In the genomic region with DNA sequence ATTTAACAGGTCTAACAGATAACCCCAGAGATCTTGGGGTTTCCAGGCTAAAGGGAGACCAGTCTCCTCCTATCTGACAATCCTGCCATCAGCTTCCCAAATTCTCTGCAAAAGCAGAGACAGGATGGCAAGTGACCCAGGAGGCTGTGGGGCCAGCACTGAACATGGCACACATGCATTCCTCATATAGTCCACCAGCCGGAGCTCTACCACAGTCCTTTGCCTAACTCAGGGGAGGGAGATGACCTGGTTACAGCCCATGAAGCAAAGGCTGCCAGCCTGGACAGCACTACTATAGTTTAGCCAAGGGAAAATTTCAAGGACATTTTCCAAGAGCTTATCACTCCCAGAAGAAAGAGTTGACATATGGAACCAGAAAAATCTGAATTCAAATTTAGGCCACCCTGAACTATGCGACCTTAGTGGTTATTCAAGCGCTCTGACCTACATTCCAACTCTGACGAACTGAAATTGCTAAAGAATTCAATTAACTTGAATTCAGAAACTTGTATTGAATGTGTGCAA, we compare ENCODE assay signal across 26 mouse cellular contexts. TPM values are rescaled to one million over a fixed set of nuclear protein-coding genes. Genes with fewer than 3 reads are reported as not detected.
A peak's percentile ranks its signal among the peaks of the same experiment; 100 is the strongest.
DNase-seq lines count a peak whose midpoint lies in the region; ATAC-seq and TF ChIP-seq lines count a peak whose summit lies in the region.
"Had no signal": no experiment of that assay in that cellular context is flagged by ENCODE, and none has a peak within 500 bp of the region (broad histone marks: within the 10 kb centered on the region; RNA-seq: fewer than 3 reads in every experiment).

No protein-coding gene starts in this region.

- no peak overlapping the region for H3K9ac ChIP-seq in liver, adult 2 months (ENCODE audit: low read depth, low read length)
- H3K9ac ChIP-seq: forebrain, postnatal 0 days; heart, embryonic 13.5 days; hindbrain, embryonic 13.5 days had no signal

- no peaks in the 10 kb centered on the region for H3K79me2 ChIP-seq in liver, adult 2 months (ENCODE audit: control insufficient read depth, insufficient read depth, low read length)

- 0 out of 2 replicates have a peak, but pooled peaks have one; percentile 9 for TF ChIP-seq CTCF in cerebellum, adult 2 months (IDR thresholded peaks at IDR 0.05; ENCODE audit: borderline replicate concordance, insufficient read depth, low read depth, low read length)
- peak; percentile 1; the same call in 1 of the 2 replicates for TF ChIP-seq CTCF in liver, adult 2 months (IDR thresholded peaks at IDR 0.05; ENCODE audit: low read depth, low read length)
- peak; percentile 19; the same call in 1 of the 2 replicates for TF ChIP-seq CTCF in bone marrow, adult 2 months (IDR thresholded peaks at IDR 0.05; ENCODE audit: control insufficient read depth, insufficient read depth, low read length)
- peak; percentile 27; the same call in 1 of the 2 replicates for TF ChIP-seq CTCF in small intestine, adult 2 months (IDR thresholded peaks at IDR 0.05; ENCODE audit: extremely low read depth, insufficient read length, insufficient replicate concordance, low read depth, low read length)

- H3K27ac ChIP-seq in cerebellum, adult 2 months (ENCODE audit: insufficient read depth, low read length), result no peak overlapping the region
- no peak overlapping the region for H3K27ac ChIP-seq in liver, adult 2 months (replicated peaks; ENCODE audit: insufficient read depth, low read depth, low read length)
- H3K27ac ChIP-seq in bone marrow, adult 2 months (ENCODE audit: control insufficient read depth, insufficient read depth, low read depth, low read length, poor library complexity), result no peak overlapping the region
- no peak overlapping the region for H3K27ac ChIP-seq in small intestine, adult 2 months (ENCODE audit: insufficient read depth, low read depth, low read length)
- H3K27ac ChIP-seq: heart, embryonic 13.5 days; hindbrain, embryonic 13.5 days had no signal

- DNase-seq in cerebellum, adult 2 months, result peak in 1 of 2 experiments; percentile 26
- no peak for DNase-seq in cerebellum, postnatal 4 days (ENCODE audit: low spot score in 2 of 2)
- DNase-seq in liver, adult 2 months (ENCODE audit: extremely low read depth, low read depth, low spot score), result no peak
- DNase-seq in liver, result no peak
- DNase-seq: adrenal gland, postnatal 36 days; embryo, embryonic 11 days; forebrain, postnatal 0 days; gastrocnemius, postnatal 36 days; kidney, adult 8-10 months; kidney, postnatal 4 days; lung, postnatal 14 days; thymus, adult 18-20 months; thymus, postnatal 4 days had no signal

- no peaks in the 10 kb centered on the region for H3K36me3 ChIP-seq in liver, adult 2 months (ENCODE audit: control insufficient read depth, insufficient read depth, low read length)
- H3K36me3 ChIP-seq in small intestine, adult 2 months (ENCODE audit: control insufficient read depth, insufficient read depth, low read length), result no peaks in the 10 kb centered on the region
- H3K36me3 ChIP-seq: heart, embryonic 13.5 days; hindbrain, embryonic 13.5 days had no signal

- TF ChIP-seq POLR2A in cerebellum, adult 2 months (IDR thresholded peaks at IDR 0.05; ENCODE audit: borderline replicate concordance, insufficient read depth, low read length), result no peak
- TF ChIP-seq POLR2A in liver, adult 2 months (IDR thresholded peaks at IDR 0.05; ENCODE audit: extremely low read depth, insufficient read depth, low read length), result no peak
- TF ChIP-seq POLR2A in bone marrow, adult 2 months (IDR thresholded peaks at IDR 0.05; ENCODE audit: borderline replicate concordance, control insufficient read depth, low read depth, low read length), result no peak
- TF ChIP-seq POLR2A in small intestine, adult 2 months (IDR thresholded peaks at IDR 0.05; ENCODE audit: low read depth, low read length), result no peak

- WGBS in cerebellum, adult 2 months, result 51% methylated on average over 4 of the region's 4 CpGs
- WGBS in liver, adult 2 months, result 87% methylated on average over 4 of the region's 4 CpGs
- 85% methylated on average over 4 of the region's 4 CpGs for WGBS in bone marrow, adult 2 months
- WGBS in small intestine, adult 2 months, result 79% methylated on average over 4 of the region's 4 CpGs

- no peaks in the 10 kb centered on the region for H3K27me3 ChIP-seq in cerebellum, adult 2 months (ENCODE audit: control insufficient read depth, insufficient read depth, low read length)
- H3K27me3 ChIP-seq in liver, adult 2 months (ENCODE audit: control insufficient read depth, insufficient read depth, low read length), result no peaks in the 10 kb centered on the region
- H3K27me3 ChIP-seq in small intestine, adult 2 months (ENCODE audit: control insufficient read depth, insufficient read depth, low read length), result no peaks in the 10 kb centered on the region
- H3K27me3 ChIP-seq: heart, embryonic 13.5 days; hindbrain, embryonic 13.5 days had no signal

- H3K4me3 ChIP-seq in cerebellum, adult 2 months (replicated peaks; ENCODE audit: insufficient read depth, low read depth, low read length), result no peak overlapping the region
- no peak overlapping the region for H3K4me3 ChIP-seq in liver, adult 2 months (ENCODE audit: insufficient read depth, low read depth, low read length)
- no peak overlapping the region for H3K4me3 ChIP-seq in bone marrow, adult 2 months (replicated peaks; ENCODE audit: control insufficient read depth, low read depth, low read length)
- no peak overlapping the region for H3K4me3 ChIP-seq in small intestine, adult 2 months (ENCODE audit: low read depth, low read length)
- H3K4me3 ChIP-seq: heart, embryonic 13.5 days; hindbrain, embryonic 13.5 days had no signal

- no peaks in the 10 kb centered on the region for H3K4me1 ChIP-seq in cerebellum, adult 2 months (ENCODE audit: control insufficient read depth, insufficient read depth, low read length)
- H3K4me1 ChIP-seq in liver, adult 2 months (ENCODE audit: control insufficient read depth, insufficient read depth, low read length), result no peaks in the 10 kb centered on the region
- H3K4me1 ChIP-seq in bone marrow, adult 2 months (ENCODE audit: control insufficient read depth, insufficient read depth, low read length), result no peaks in the 10 kb centered on the region
- H3K4me1 ChIP-seq in small intestine, adult 2 months (ENCODE audit: control insufficient read depth, insufficient read depth, insufficient read length, low read length), result no peaks in the 10 kb centered on the region
- H3K4me1 ChIP-seq: heart, embryonic 13.5 days; hindbrain, embryonic 13.5 days had no signal

- ATAC-seq in megakaryocyte-erythroid progenitor cell, adult 5-6 weeks (replicated peaks; ENCODE audit: low FRiP score, low TSS enrichment, poor library complexity, severe bottlenecking), result no peak
- no peak for ATAC-seq in CD4-positive, CD25-positive, alpha-beta regulatory T cell, adult 4 months
- ATAC-seq: forebrain, postnatal 0 days; inflammation-experienced regulatory T-cells, adult 6 months had no signal

RNA-seq across cellular contexts. Expression of gene Fcrl5, which starts 13.1 kb away (rescaled TPM):
- not detected in 2 replicates for polyA plus RNA-seq in cerebellum, adult 2 months (2012; rRNA removed)
- 0.07 TPM in 1 of 2 replicates, not detected in the other for total RNA-seq in liver, adult 2 months (2014; rRNA removed)
- 0.04 TPM in 1 of 2 replicates, not detected in the other for polyA plus RNA-seq in liver, adult 2 months (2012; rRNA removed)
- not detected in 2 replicates for polyA plus RNA-seq in bone marrow, adult 2 months (2011; ENCODE audit: insufficient read depth, insufficient read length, low replicate concordance, missing spikeins)
- polyA plus RNA-seq in small intestine, adult 2 months (2012; rRNA removed), result not detected in 2 replicates
- total RNA-seq in megakaryocyte-erythroid progenitor cell, adult 5-6 weeks (2014; fragmentation: Nextera tagmentation), result not detected in 2 replicates
- total RNA-seq in megakaryocyte-erythroid progenitor cell, adult 5-6 weeks (2017), result not detected in 2 replicates
- not detected for polyA plus RNA-seq in CD4-positive, CD25-positive, alpha-beta regulatory T cell, adult 4 months (2017; shearing (Covaris generic))
- total RNA-seq: adrenal gland, postnatal 36 days; forebrain, postnatal 0 days; gastrocnemius, postnatal 36 days; heart, postnatal 25 days; left cerebral cortex, adult 8-10 months had no signal
- polyA plus RNA-seq: embryonic facial prominence, embryonic 14.5 days; forebrain, postnatal 0 days; heart, embryonic 13.5 days; hindbrain, embryonic 13.5 days; limb, embryonic 11.5 days; liver, embryonic 16.5 days; stomach, embryonic 14.5 days had no signal

RNA-seq across cellular contexts. Expression of gene Fcrl1, which starts 46.3 kb away (rescaled TPM):
- polyA plus RNA-seq in cerebellum, adult 2 months (2012; rRNA removed), result 0.21 and 0.29 TPM in 2 replicates
- 0.37 and 0.60 TPM in 2 replicates for total RNA-seq in liver, adult 2 months (2014; rRNA removed)
- polyA plus RNA-seq in liver, adult 2 months (2012; rRNA removed), result 0.22 and 0.44 TPM in 2 replicates
- 7.1 and 14.9 TPM in 2 replicates for polyA plus RNA-seq in bone marrow, adult 2 months (2011; ENCODE audit: insufficient read depth, insufficient read length, low replicate concordance, missing spikeins)
- 0.75 and 2.0 TPM in 2 replicates for polyA plus RNA-seq in small intestine, adult 2 months (2012; rRNA removed)
- 0.35 and 2.3 TPM in 2 replicates for total RNA-seq in megakaryocyte-erythroid progenitor cell, adult 5-6 weeks (2014; fragmentation: Nextera tagmentation)
- not detected in 2 replicates for total RNA-seq in megakaryocyte-erythroid progenitor cell, adult 5-6 weeks (2017)
- polyA plus RNA-seq in CD4-positive, CD25-positive, alpha-beta regulatory T cell, adult 4 months (2017; shearing (Covaris generic)), result 10 to 100 TPM; 46.0 to 62.3 TPM
- total RNA-seq: forebrain, postnatal 0 days; gastrocnemius, postnatal 36 days had no signal
